Mouse (Mus musculus): ENCODE results near the gene Cfdp1. TPM values are rescaled to one million over a fixed set of nuclear protein-coding genes. Genes with fewer than 3 reads are reported as not detected.

Cfdp1 gene
- polyA plus RNA-seq, 1 experiment from 2014 or later = 195 TPM

DNA sequence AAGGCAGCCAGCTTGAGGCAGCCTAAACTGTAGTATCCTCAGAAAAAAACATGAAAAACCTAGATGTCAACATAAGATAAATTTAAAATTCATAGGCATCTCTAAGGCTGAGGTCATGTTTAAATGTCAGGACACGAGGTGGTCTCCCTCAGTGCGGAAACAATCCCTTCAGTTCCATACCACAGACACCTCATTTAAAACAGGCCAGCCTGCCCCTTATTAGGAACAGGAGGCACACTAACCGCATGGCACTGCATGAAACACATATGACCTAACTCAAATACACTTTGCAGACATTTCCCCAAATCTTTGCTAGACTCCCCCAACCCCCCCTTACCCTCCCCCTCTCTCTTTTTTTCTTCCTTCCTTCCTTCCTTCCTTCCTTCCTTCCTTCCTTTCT, 65.6 kb downstream of the Cfdp1 start:
- H3K4me1 ChIP-seq (ENCODE audit: insufficient read depth) = peaks cover 8% of the 10 kb centered on the region
- H3K27ac ChIP-seq (ENCODE audit: low read depth) = no peak overlapping the region
- TF ChIP-seq CTCF (IDR thresholded peaks at IDR 0.05; ENCODE audit: low read depth) = no peak
- no peaks in the 10 kb centered on the region for H3K27me3 ChIP-seq (ENCODE audit: insufficient read depth, low read length)
- no peaks in the 10 kb centered on the region for H3K9me3 ChIP-seq (ENCODE audit: low read depth, low read length)
- H3K4me3 ChIP-seq (ENCODE audit: low read depth, low read length) = no peak overlapping the region
- no peak overlapping the region for H3K9ac ChIP-seq
- ATAC-seq (ENCODE audit: insufficient read depth) = peak; percentile 47; the same call in 1 of the 2 replicates
- DNase-seq = peak; percentile 54
- H3K36me3 ChIP-seq (ENCODE audit: insufficient read depth) = peaks cover 3% of the 10 kb centered on the region; the same call in 1 of the 2 replicates
- H3K4me2 ChIP-seq = no peak overlapping the region
- 42% methylated on average over 3 of the region's 3 CpGs for WGBS

DNA sequence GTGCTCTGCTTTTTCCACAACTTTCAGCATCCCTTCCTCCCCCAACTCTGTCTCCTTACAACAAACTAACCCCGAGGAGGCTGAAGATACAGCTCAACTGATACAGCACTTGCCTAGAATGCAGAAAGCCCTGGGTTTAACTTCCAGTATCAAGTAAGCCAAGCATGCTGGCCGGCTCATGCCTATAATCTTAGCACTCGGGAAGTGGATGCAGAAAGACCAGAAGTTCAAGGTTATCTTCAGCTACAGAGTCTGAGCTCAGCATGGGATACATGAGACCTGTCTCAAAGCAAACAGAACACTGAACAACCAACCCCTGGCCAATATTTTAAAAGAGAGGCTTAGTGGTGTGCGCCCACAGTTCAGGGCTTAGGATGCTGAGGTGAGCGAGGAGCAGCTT, 66.0 kb downstream of the Cfdp1 start:
- DNase-seq = no peak
- no peak overlapping the region for H3K27ac ChIP-seq (ENCODE audit: low read depth)
- no peak for TF ChIP-seq CTCF (IDR thresholded peaks at IDR 0.05; ENCODE audit: low read depth)
- H3K27me3 ChIP-seq (ENCODE audit: insufficient read depth, low read length) = no peaks in the 10 kb centered on the region
- H3K4me1 ChIP-seq (ENCODE audit: insufficient read depth) = peaks cover 8% of the 10 kb centered on the region
- H3K4me2 ChIP-seq = no peak overlapping the region
- no peak overlapping the region for H3K9ac ChIP-seq
- no peaks in the 10 kb centered on the region for H3K9me3 ChIP-seq (ENCODE audit: low read depth, low read length)
- H3K36me3 ChIP-seq (ENCODE audit: insufficient read depth) = peaks cover 3% of the 10 kb centered on the region; the same call in 1 of the 2 replicates
- WGBS = 52% methylated on average over 5 of the region's 5 CpGs
- no peak overlapping the region for H3K4me3 ChIP-seq (ENCODE audit: low read depth, low read length)
- no peak for ATAC-seq (ENCODE audit: insufficient read depth)

DNA sequence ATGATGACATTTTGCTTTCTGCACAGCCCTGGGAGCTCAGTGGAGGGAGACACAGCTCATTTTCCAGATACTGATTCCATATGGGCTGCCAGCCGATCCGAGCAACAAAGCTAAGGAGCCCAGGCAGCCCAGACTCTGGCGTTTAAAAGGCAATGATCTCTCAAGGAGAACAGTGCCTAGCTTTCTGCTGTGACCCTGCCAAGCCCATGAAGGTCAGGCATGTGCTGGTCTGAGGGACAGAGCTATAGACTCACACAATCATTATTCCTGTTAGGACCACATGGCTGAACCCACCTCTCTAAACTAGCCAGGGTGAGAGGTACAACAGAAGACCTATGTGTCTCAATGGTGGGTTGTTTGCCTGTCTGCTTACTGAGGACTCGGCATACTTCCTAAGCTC, 66.4 kb downstream of the Cfdp1 start:
- no peak overlapping the region for H3K9ac ChIP-seq
- no peak overlapping the region for H3K27ac ChIP-seq (ENCODE audit: low read depth)
- WGBS = 43% methylated on average over 4 of the region's 4 CpGs
- H3K4me2 ChIP-seq = no peak overlapping the region
- 0 out of 2 replicates have a peak, but pooled peaks have one; percentile 15 for ATAC-seq (ENCODE audit: insufficient read depth)
- H3K4me1 ChIP-seq (ENCODE audit: insufficient read depth) = peaks cover 6% of the 10 kb centered on the region; the same call in 1 of the 2 replicates
- peak; percentile 19 for DNase-seq
- H3K4me3 ChIP-seq (ENCODE audit: low read depth, low read length) = no peak overlapping the region
- no peak for TF ChIP-seq CTCF (IDR thresholded peaks at IDR 0.05; ENCODE audit: low read depth)
- H3K36me3 ChIP-seq (ENCODE audit: insufficient read depth) = peaks cover 4% of the 10 kb centered on the region; the same call in 1 of the 2 replicates
- no peaks in the 10 kb centered on the region for H3K9me3 ChIP-seq (ENCODE audit: low read depth, low read length)
- H3K27me3 ChIP-seq (ENCODE audit: insufficient read depth, low read length) = no peaks in the 10 kb centered on the region

DNA sequence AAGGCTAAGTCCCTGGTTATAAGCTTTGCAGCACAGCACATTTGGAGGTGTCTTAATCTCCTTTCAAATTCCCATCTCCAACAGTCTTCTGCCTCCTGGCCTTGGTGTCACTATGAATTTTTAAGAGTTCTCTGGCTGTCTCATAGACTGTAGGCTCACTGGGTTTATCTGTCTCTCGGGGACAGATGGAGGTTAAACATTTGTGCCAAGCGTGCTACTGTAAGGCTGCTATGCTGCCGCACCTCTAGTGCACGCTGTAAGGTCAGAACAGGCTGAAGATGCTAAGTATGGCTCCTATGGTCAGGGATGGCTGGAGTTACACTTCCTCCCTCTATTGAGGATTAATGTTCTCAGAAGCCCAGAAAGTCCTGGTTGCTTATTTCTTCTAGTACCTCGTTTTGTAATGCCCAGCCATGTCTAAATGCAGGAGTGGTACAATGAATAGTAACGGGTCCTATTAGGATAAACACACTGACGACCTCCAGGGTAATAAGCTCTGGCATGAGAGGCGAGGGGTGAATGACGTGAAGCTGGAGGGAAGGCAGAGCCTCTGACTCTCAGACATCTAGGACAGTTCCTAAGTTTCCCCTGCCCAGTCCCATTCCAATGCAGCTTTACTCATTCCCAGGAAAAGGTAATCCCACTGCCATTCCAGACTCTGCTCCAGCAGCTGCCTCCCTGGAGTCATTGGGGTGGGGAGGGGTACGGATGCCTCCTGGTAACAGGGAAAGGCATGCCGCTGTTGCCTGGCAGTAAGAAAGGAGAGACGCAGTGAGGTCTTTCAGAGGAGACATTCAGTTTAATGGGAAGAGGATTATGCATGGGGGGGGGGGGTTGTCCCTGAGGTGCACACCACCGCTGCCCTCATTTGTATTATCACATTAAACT, 67.1 kb downstream of the Cfdp1 start:
- no peak overlapping the region for H3K4me2 ChIP-seq
- WGBS = 57% methylated on average over 13 of the region's 13 CpGs
- H3K27me3 ChIP-seq (ENCODE audit: insufficient read depth, low read length) = no peaks in the 10 kb centered on the region
- DNase-seq (no peak), ATAC-seq (ENCODE audit: insufficient read depth) (no peak)
- H3K4me1 ChIP-seq (ENCODE audit: insufficient read depth) = peaks cover 6% of the 10 kb centered on the region; the same call in 1 of the 2 replicates
- no peak for TF ChIP-seq CTCF (IDR thresholded peaks at IDR 0.05; ENCODE audit: low read depth)
- no peak overlapping the region for H3K4me3 ChIP-seq (ENCODE audit: low read depth, low read length)
- no peaks in the 10 kb centered on the region for H3K9me3 ChIP-seq (ENCODE audit: low read depth, low read length)
- no peak overlapping the region for H3K27ac ChIP-seq (ENCODE audit: low read depth)
- peaks cover 8% of the 10 kb centered on the region; the same call in 1 of the 2 replicates for H3K36me3 ChIP-seq (ENCODE audit: insufficient read depth)
- no peak overlapping the region for H3K9ac ChIP-seq

DNA sequence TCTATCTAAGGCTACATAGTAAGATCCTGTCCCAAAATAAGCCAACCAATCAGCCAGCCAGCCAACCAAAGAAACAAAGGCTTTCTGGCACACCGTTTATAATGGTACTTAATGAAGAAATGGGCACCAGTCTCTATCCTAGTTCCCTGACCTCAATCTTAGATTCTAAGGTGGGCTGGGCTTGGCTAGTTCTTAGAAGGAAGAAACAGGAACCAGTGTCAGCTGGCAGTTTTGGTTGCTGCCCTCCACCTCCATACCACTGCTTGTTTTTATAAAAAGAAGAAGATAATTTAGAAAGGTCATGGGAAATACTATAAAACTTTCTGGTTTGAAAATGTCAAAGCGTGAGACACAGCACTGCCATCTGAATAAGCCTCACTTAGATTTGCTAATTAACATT, 68.0 kb downstream of the Cfdp1 start:
- no peak for TF ChIP-seq CTCF (IDR thresholded peaks at IDR 0.05; ENCODE audit: low read depth)
- H3K4me1 ChIP-seq (ENCODE audit: insufficient read depth) = peaks cover 6% of the 10 kb centered on the region; the same call in 1 of the 2 replicates
- no peak overlapping the region for H3K27ac ChIP-seq (ENCODE audit: low read depth)
- no peak overlapping the region for H3K4me2 ChIP-seq
- no peak overlapping the region for H3K9ac ChIP-seq
- 96% methylated on average over 2 of the region's 2 CpGs for WGBS
- H3K27me3 ChIP-seq (ENCODE audit: insufficient read depth, low read length) = no peaks in the 10 kb centered on the region
- ATAC-seq (ENCODE audit: insufficient read depth) (no peak), DNase-seq (no peak)
- H3K9me3 ChIP-seq (ENCODE audit: low read depth, low read length) = no peaks in the 10 kb centered on the region
- no peak overlapping the region for H3K4me3 ChIP-seq (ENCODE audit: low read depth, low read length)
- peaks cover 5% of the 10 kb centered on the region; the same call in 1 of the 2 replicates for H3K36me3 ChIP-seq (ENCODE audit: insufficient read depth)

DNA sequence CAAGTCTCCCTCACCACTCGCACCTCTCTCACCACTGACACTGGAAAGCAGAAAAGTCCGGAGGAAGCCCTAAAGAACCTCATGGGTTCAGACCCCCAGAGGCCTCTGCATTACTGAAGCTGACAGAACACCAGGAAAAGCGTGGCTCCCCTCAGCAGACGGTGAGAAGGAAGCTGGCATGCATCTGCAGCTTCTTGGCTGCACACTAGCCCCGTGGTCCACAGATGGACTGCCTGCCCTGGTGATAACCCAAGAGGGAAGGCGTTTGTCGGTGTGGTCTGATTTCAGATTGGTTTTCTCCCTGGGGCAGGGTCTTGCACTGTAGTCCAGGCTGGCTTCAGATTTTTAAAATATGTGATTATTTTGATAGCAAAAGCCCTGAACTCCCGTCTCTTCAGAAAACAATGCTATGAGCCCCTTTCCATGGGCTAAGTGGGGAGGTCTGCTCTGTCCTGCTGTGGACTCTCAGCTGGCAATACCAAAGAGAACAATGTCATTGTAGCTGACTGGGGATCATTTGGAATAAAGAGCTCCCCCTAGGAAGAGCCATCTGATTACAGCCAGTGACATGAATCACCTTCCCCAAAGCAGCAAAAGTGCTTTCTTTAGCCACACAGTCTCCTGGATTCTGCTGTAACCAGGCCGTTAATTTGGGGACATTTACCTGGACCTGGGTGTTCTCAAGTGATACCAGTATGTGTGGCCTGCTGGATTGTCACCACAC, 71.3 kb downstream of the Cfdp1 start:
- no peak for ATAC-seq (ENCODE audit: insufficient read depth)
- DNase-seq = no peak

DNA sequence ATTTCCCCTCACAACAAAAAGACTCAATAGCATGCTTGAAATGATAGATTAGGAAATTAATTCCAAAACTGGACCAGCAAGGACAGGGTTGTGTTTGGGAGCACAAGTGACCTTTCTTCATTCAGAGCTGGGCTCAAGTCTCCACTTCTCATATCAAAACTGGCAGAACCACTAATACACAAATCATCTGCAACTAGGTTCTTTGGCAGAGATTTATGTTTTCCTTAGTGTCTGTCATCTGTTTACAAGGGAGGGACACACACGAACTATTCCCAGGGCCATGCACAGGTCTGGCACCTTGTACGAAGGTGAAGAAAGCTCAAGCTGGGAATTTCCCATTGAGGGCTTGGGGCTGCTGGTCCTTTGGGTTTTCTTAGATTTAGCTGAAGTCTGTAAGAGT, 71.9 kb downstream of the Cfdp1 start:
- Histone ChIP-seq H3K27ac (ENCODE audit: low read depth) (no peak overlapping the region), H3K4me2 (no peak overlapping the region), H3K36me3 (ENCODE audit: insufficient read depth) (peaks cover 38% of the 10 kb centered on the region), H3K27me3 (ENCODE audit: insufficient read depth, low read length) (no peaks in the 10 kb centered on the region), H3K4me3 (ENCODE audit: low read depth, low read length) (no peak overlapping the region), H3K4me1 (ENCODE audit: insufficient read depth) (no peaks in the 10 kb centered on the region), H3K9ac (no peak overlapping the region), H3K9me3 (ENCODE audit: low read depth, low read length) (no peaks in the 10 kb centered on the region)
- WGBS = 74% methylated on average over 2 of the region's 2 CpGs
- DNase-seq (no peak), ATAC-seq (ENCODE audit: insufficient read depth) (no peak)
- no peak for TF ChIP-seq CTCF (IDR thresholded peaks at IDR 0.05; ENCODE audit: low read depth)

More for the DNA sequence above, 71.3 kb downstream of the Cfdp1 start:
- no peak overlapping the region for H3K27ac ChIP-seq (ENCODE audit: low read depth)
- peaks cover 33% of the 10 kb centered on the region for H3K36me3 ChIP-seq (ENCODE audit: insufficient read depth)
- no peaks in the 10 kb centered on the region for H3K27me3 ChIP-seq (ENCODE audit: insufficient read depth, low read length)
- H3K9ac ChIP-seq = no peak overlapping the region
- H3K4me3 ChIP-seq (ENCODE audit: low read depth, low read length) = no peak overlapping the region
- 76% methylated on average over 9 of the region's 9 CpGs for WGBS
- no peak overlapping the region for H3K4me2 ChIP-seq
- TF ChIP-seq CTCF (IDR thresholded peaks at IDR 0.05; ENCODE audit: low read depth) = peak; percentile 24; the same call in 1 of the 2 replicates
- H3K4me1 ChIP-seq (ENCODE audit: insufficient read depth) = no peaks in the 10 kb centered on the region
- no peaks in the 10 kb centered on the region for H3K9me3 ChIP-seq (ENCODE audit: low read depth, low read length)
